Mouse (Mus musculus) liver, adult 2 months (tissue): Measurements from ENCODE around the gene 2410131K14Rik. TPM values are rescaled to one million over a fixed set of nuclear protein-coding genes. Genes with fewer than 3 reads are reported as not detected.

Experiments
- DNase-seq: peaks from one replicate; pipeline ENCODE4 v3.0.0-alpha.2; 2011; ENCODE audit warnings: low read depth, low spot score; ENCODE audit errors: extremely low read depth
- H3K27ac ChIP-seq: fragments of 200-500 bp; replicated peaks from 2 replicates; pipeline ENCODE4 v1.5.1; 2012; ENCODE audit warnings: low read depth, mild to moderate bottlenecking, control low read depth, inconsistent platforms, low read length; ENCODE audit not compliant: insufficient read depth
- H3K27me3 ChIP-seq: fragments of 200-500 bp; 2 replicates; pipeline ENCODE4 v1.6.1; 2012; ENCODE audit warnings: mild to moderate bottlenecking, moderate library complexity, low read length, inconsistent platforms; ENCODE audit not compliant: control insufficient read depth, insufficient read depth
- H3K36me3 ChIP-seq: fragments of 200-500 bp; 2 replicates; pipeline ENCODE4 v1.6.1; 2012; ENCODE audit warnings: low read length, inconsistent platforms; ENCODE audit not compliant: control insufficient read depth, insufficient read depth
- H3K4me1 ChIP-seq: fragments of 200-500 bp; 2 replicates; pipeline ENCODE4 v1.6.1; 2011; ENCODE audit warnings: low read length; ENCODE audit not compliant: control insufficient read depth, insufficient read depth
- H3K4me3 ChIP-seq: fragments of 200-500 bp; 2 replicates; pipeline ENCODE4 v1.5.1; 2011; ENCODE audit warnings: low read depth, mild to moderate bottlenecking, control low read depth, low read length, moderate library complexity; ENCODE audit not compliant: insufficient read depth
- H3K79me2 ChIP-seq: fragments of 200-500 bp; 2 replicates; pipeline ENCODE4 v1.6.1; 2012; ENCODE audit warnings: inconsistent platforms, mild to moderate bottlenecking, low read length, moderate library complexity; ENCODE audit not compliant: control insufficient read depth, insufficient read depth
- H3K9ac ChIP-seq: fragments of 200-500 bp; 2 replicates; pipeline ENCODE4 v1.6.1; 2012; ENCODE audit warnings: low read depth, mild to moderate bottlenecking, control low read depth, inconsistent platforms, low read length
- CTCF ChIP-seq: fragments of 200-500 bp; IDR thresholded peaks from 2 replicates; pipeline ENCODE4 v1.5.1; 2011; ENCODE audit warnings: low read depth, low read length, control low read depth
- POLR2A ChIP-seq: fragments of 200-500 bp; IDR thresholded peaks from 2 replicates; pipeline ENCODE4 v1.6.1; 2011; ENCODE audit warnings: low read length, control low read depth; ENCODE audit not compliant: insufficient read depth; ENCODE audit errors: extremely low read depth
- WGBS: fragments of 180-500 bp; shearing (Covaris S2); methylation state at CpG from one replicate; pipeline ENCODE4 v1.1.7; 2018; 5-methylcytosine and 5-hydroxymethylcytosine counted together
- polyA plus RNA-seq: library from polyadenylated mRNA; depleted of rRNA; stranded (reverse); fragments of >200 nt; gene quantifications from 2 replicates; pipeline ENCODE4 v1.2.3, GENCODE M21; 2012
- total RNA-seq: library from RNA; depleted of rRNA; stranded (reverse); fragments of >200 nt; gene quantifications from 2 replicates; pipeline ENCODE4 v1.2.3, GENCODE M21; 2014

Gene 2410131K14Rik
- total and polyA plus RNA-seq, 2 experiments, result 3.2 to 3.9 TPM

- Histone ChIP-seq H3K79me2 (no peaks in the 10 kb centered on the region), H3K27me3 (no peaks in the 10 kb centered on the region; the same call in 1 of the 2 replicates), H3K36me3 (no peaks in the 10 kb centered on the region), H3K27ac (no peak overlapping the region), H3K4me1 (peaks cover 3% of the 10 kb centered on the region), H3K9ac (no peak overlapping the region), H3K4me3 (no peak overlapping the region)
- peak; percentile 36 for DNase-seq
- TF ChIP-seq CTCF, result no peak
- no peak for TF ChIP-seq POLR2A
- 15% methylated on average over 23 of the region's 23 CpGs for WGBS
Observed at GRCm38 (mm10) chr5:118294086-118294864, 49.2 kb downstream of the 2410131K14Rik start.

- Histone ChIP-seq H3K27me3 (no peaks in the 10 kb centered on the region; the same call in 1 of the 2 replicates), H3K36me3 (no peaks in the 10 kb centered on the region), H3K9ac (no peak overlapping the region), H3K4me3 (no peak overlapping the region), H3K79me2 (no peaks in the 10 kb centered on the region), H3K27ac (no peak overlapping the region), H3K4me1 (peaks cover 3% of the 10 kb centered on the region)
- TF ChIP-seq POLR2A (no peak), CTCF (no peak)
- peak; percentile 41 for DNase-seq
- 74% methylated on average over 7 of the region's 7 CpGs for WGBS
Observed at GRCm38 (mm10) chr5:118294865-118295258, 49.8 kb downstream of the 2410131K14Rik start.

DNA sequence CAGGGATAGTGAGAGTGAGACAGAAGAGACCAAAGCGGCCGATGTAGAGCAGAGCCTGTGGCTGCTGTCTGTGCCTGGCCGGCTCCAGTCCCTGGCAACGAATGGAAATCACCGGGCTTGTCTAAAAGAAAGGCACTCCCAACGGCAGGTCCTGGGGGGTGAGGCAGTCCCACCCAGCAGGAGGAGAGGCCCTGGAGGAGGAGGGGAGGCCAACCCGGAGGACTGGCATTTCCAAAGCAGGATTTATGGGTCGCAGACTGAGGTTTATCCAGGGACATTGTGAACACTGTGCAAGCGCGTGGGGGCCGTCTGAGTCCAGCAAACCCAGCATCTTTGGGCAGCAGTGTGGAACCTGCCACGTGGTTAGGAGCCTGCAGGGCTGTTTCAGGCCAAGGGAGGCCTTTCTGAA lies 52.3 kb downstream of the 2410131K14Rik start:
- no peak overlapping the region for H3K27ac ChIP-seq
- 72% methylated on average over 12 of the region's 12 CpGs for WGBS
- no peaks in the 10 kb centered on the region for H3K79me2 ChIP-seq
- no peak for DNase-seq
- H3K36me3 ChIP-seq, result no peaks in the 10 kb centered on the region
- no peaks in the 10 kb centered on the region; the same call in 1 of the 2 replicates for H3K27me3 ChIP-seq
- H3K4me3 ChIP-seq, result no peak overlapping the region
- no peak overlapping the region for H3K9ac ChIP-seq
- TF ChIP-seq CTCF (no peak), POLR2A (no peak)
- H3K4me1 ChIP-seq, result peaks cover 3% of the 10 kb centered on the region

DNA sequence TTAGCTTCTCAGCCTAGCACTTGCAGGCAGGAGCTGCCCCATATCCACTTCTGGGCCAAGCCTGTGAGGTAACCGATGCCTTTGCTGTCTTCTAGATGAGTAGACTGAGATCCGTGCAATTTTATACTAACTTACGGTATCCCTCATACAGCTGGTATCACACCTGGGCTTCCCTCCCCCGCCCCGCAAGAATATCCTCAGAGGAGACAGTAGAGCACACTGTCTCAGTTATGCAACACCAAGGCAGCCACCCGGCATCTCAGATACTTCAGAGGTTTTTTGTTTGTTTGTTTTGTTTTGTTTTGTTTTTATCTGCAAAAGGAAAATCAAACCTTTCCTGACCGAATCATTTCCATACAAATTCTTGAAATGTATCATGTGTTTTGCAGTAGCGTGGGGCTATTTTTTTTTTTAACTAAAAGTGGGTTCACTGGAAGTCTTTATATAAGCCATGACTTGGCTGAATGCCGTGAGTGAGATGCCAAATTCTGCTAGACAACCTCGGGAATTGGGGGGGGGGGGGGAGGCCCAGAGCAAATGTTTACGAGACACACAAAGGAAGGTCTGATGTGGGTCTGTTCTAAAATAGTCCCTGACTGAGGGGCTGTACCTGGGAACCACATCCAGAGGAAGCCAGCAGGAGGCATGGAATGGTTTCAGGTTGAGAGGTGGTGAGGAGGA lies 54.8 kb downstream of the 2410131K14Rik start:
- peaks cover 2% of the 10 kb centered on the region; the same call in 1 of the 2 replicates for H3K4me1 ChIP-seq
- no peaks in the 10 kb centered on the region for H3K79me2 ChIP-seq
- no peak overlapping the region for H3K4me3 ChIP-seq
- no peak for TF ChIP-seq CTCF
- no peak for TF ChIP-seq POLR2A
- DNase-seq, result no peak
- H3K36me3 ChIP-seq, result no peaks in the 10 kb centered on the region
- H3K27ac ChIP-seq, result no peak overlapping the region
- H3K9ac ChIP-seq, result no peak overlapping the region
- H3K27me3 ChIP-seq, result peaks cover 2% of the 10 kb centered on the region; the same call in 1 of the 2 replicates
- 63% methylated on average over 11 of the region's 11 CpGs for WGBS

DNA sequence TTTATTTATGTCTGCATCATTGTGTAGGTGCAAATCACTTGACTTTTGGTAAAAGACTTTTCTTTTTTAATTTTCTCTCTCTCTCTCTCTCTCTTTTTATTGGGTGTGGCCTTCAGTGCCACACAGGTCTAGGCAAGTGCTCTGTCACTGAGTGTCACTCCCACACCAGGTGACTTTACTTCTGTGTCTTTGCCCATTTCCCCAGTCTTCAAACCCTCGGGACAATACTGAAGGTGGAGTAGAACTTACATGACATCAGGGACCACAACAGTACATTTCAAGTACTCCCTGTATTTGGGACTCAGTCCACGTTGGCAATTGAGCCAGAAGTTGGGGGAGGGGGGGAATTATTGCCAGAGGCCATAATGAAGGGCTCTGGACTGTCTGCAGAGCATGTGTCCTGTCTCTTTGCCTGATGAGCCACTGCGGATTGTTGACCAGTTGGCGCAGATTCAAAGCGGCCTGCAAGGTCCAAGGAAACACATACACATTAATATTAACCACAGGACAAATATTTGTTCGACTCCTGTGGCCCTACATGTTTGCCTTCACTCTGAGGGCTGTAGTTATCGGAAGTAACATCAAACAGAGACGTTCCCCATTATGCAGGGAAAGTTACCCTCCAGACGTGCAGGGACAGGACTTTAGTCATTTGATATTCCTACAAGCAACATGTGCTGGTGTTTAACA lies 57.6 kb downstream of the 2410131K14Rik start:
- Histone ChIP-seq H3K9ac (no peak overlapping the region), H3K4me3 (no peak overlapping the region), H3K4me1 (peaks cover 2% of the 10 kb centered on the region; the same call in 1 of the 2 replicates), H3K27me3 (peaks cover 11% of the 10 kb centered on the region), H3K27ac (no peak overlapping the region), H3K79me2 (no peaks in the 10 kb centered on the region), H3K36me3 (no peaks in the 10 kb centered on the region)
- DNase-seq, result peak; percentile 97
- no peak for TF ChIP-seq CTCF
- WGBS, result 18% methylated on average over 9 of the region's 9 CpGs
